Mouse (Mus musculus) spleen, postnatal 10 days (tissue): ENCODE results near the gene Ssb.
A peak's percentile ranks its signal among the peaks of the same experiment; 100 is the strongest.

Experiments used
- DNase-seq, 2 experiments: peaks; one replicate each; pipeline ENCODE4 v3.0.0; 2021 to 2022; ENCODE audit warnings: low spot score in 2 of 2

Ssb gene

DNA sequence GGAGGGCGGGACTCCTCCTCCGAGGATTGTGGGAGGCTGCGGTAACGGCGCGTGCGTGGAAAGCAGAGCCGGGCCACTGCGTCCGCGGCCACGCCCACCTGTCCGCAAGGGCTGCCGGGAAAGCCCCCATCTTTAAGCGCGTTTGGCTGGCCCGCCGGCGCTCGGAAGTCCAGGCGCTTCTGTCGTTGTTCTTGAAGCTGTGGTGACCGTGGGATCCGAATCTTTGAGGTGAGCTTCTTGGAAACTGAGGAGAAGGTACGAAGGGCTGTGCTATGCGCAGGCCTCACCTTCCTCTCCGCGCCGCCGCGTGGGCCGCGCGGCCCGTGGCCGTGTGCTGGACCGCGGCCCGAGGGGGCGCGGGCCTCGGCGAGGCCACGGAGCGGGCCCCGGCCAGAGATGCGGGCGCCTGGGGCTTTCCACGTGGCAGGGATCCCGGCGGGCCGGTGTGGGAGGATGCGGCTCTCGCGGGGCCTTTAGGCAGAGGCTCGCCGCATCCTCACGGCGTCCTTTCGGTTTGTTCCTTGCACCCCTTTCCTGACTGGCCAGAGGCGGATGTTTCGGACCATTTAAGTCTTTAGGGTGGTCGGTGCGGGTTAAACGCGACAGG is at the start of gene Ssb:
TSS of gene Ssb (plus strand) at position 78 of the 607 bp plus-strand sequence.
- DNase-seq = peak; percentile 90 to 98

DNA sequence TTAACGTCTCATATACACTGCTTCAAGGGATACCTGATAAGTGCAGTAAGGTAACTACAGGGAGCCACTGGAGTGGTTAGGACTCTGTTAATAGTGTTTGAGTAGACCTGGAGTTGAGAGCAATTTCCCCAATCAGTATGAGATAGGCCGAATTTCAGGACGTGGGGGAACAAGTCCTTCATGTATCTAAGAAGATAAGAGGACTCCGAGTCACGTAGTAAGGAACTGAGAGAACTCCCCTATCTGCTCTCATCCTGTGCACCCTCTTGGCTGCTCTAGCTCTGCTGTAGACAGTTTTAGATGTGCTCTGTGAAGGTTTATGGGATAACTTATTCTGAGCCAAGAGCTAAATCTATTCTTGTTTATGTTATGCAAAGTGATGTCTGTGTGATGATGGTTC is 44.8 kb upstream of the Ssb start:
- DNase-seq = no peak

DNA sequence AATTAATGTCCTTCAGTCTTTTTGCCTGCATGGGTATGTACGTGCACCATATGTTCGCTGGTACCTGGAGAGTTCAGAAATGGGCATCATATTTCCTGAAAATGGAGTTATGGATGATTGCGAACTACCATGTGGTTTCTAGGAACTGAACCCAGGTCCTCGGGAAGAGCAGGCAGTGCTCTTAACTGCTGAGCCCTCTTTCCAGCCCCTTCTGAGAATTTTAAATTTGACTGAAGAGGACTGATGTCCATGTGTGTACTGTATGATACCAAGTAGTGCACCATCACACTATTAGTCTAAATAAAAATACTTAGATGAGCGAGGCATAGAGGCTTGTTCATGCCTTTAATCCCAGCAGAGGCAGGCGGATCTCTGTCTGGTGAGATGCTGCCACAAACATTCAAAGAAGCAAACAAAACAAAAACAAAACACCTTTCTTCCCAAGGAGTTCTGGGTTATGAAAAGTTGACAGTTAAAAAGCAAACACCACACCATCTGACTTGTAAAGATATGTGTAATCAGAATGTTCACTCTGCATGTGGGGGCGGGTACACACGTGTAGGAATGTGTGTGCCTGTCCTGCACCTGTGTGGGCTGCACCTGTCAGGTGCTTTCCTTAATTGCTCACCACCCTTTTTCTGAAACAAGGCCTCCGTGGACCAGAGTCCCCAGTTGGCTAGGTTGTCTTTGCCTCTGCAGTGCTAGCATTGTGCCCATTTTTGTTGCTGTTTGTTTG is 42.8 kb upstream of the Ssb start:
- no peak for DNase-seq

DNA sequence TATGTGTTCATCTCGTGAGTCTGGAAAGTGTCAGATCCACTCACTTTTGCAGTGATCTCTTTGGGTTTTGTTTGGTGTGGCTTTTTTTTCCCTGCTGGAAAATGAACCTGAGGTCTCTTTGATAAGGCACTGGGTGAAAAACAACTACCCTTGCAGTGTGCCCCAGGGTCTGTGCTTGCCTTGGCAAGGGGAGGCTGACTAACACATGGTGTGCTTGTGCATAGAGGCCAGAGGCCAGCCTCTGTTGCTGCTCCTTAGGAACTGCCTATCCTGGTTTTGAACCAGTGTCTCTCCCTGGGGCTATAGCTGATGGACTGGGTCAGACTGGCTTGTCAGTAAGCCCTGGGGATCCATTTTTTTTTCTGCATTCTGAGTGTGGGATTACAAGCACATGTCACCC is 41.2 kb upstream of the Ssb start:
- no peak for DNase-seq

DNA sequence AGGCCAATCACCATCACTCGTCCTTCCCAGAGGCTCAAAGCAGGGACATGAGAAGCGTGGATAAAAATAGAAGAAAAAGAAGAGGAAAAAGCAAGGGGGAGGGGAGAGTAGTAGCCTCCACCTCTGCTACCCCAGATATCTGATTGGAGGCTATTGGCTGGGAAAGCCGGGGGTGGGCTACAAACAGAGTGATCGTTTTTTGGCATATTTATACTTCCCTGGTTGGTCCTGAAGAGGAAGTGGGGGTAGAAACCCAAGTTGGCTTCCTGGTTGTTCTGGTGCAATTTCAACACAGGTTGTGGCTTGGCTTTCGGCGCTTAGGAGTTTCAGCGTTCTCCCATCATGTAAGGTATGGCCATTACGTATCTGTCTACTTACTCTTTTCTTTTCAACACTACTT is 39.7 kb upstream of the Ssb start, which contains the start of gene Klhl23:
TSS of gene Klhl23 (plus strand) at position 234 of the 400 bp plus-strand sequence.
- peak in 1 of 2 experiments; percentile 41 for DNase-seq

DNA sequence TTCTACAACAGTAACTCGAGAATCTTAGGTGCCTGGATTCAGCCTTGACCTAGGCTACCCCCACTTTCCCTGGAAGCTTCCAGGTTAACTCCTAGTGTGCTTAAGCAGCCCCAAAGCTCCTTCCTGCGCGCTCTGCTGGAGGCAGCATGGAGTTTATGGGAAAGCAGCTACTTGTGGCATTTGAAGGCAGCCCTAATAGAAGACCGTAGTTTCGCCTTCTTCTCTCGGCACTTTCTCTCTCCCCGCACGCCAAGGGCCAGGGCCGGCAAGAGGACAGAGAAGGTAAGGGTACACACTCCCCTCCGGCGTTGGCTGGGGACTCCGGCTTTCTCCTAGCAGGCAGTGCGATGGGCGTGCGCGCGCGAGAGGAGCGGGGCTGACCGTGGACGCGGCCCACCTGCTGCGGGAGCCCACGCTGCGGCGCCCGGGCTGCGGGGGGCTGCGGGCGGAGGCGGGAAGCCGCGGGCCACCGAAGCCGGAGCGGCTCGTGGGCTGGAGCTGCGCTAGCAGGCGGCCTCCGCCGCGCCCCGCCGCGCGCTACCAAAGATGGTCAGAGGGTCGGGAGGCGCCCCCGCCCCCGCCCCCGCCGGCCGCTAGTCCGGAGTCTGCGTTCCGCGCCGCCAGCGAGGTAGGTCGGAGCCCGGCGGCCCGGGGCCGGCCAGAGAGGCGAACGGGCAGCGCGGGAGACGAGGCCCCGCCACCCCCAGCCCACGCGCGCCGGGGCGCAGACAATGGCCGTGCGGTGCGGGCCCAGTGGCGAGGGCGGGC is 38.8 kb upstream of the Ssb start:
- peak; percentile 64 to 66 for DNase-seq

DNA sequence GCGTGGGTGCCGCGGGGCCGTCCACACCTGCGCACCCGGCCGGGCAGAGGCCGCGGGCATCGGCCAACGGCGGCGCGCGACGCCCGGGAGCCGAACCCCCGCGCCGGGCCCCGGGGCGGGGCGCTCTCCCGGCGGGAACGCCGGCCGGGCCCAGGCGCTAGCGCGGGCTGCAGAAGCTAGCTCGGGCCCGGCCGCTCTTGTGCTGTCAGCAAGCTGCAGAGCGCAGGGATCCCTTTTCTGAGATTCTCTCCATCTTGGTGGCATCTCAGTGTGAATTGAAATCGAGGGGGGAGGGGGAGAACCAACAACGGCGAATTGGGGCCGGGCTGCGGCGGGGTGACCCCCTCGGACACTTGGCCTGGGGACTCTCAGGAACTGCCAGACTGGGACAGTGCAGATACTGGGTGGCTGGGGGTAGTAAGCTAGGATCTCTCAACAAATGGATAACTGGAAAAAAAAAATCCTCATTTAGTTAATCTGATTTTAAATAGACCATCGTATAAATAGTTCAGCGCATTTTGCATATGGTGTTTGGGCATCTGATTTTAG is 38.2 kb upstream of the Ssb start:
- peak; percentile 59 to 63 for DNase-seq

DNA sequence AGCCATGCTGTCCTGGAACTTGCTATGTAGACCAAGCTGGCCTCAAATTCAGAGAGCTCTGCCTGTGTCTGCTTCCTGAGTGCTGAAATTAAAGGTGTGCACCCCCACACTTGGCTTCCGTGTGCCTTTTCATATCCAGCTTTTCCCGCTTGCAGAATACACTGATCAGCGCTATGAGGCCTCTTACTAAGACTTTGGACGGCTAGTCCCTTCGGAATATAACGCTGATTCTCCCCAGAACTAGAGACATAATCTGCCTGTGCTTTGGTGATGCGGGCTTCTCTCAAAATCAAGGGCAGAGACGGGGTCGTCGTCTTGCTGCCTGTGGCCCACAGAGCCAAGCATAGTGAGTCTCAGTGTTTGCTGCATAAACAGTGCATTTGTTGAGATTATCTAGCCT is 35.5 kb upstream of the Ssb start:
- DNase-seq = no peak

DNA sequence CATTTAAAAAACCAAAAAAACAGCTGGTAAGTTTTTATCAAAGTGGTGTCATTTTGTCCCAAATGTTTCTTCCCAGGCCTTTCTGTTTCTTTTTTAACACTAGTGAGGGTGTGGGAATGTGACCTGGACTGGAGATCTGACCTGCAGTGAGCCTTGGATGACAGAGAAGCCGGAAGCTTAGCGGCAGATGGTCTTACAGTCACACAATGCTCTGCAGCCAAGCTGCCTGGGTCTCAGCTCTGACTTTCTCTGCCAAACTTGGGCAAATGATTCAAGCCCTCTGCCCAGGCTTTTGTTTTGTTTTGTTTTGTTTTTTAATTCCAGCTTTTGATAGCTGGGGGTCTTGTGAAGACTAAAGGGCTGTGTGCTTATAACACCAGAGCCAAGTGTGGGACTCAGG is 35.0 kb upstream of the Ssb start:
- no peak for DNase-seq

DNA sequence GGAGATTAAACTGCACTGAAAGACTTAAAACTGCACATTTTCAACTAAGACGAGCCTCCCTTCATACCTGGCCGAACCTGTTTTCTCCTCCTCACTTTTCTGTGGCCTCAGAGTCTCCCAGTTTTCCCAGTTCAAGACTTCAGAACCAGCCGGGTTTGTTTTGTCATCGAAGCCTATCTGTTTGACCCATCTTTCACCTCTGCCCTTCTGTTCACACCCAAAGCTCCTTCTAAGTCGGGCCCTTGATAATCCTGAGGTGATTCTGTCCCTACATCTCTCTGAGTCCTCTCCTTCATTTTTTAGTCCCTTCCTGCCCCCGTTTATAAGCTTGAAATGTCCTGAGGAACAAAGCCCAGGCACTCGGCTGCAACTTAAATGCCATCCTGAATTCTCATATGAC is 33.3 kb upstream of the Ssb start:
- DNase-seq = no peak

DNA sequence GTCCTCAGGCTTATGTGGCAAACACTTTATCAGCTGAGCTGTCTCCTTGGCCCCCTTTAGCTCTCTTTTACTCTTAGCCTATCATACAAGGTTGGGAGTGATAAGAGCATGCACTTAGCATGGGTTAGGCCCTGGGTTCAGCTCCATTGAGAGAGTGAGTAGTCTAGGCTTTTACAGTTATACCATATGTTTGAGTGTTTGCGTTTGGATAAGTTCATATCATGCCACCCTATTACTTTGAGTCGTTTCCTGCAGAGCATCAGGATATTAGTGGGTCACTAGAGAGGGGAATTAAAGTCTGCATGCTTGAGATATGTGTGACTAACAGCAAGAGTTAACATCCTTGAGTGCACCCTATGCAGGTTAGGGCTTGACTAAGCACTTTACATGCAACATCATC is 31.7 kb upstream of the Ssb start:
- DNase-seq = no peak

DNA sequence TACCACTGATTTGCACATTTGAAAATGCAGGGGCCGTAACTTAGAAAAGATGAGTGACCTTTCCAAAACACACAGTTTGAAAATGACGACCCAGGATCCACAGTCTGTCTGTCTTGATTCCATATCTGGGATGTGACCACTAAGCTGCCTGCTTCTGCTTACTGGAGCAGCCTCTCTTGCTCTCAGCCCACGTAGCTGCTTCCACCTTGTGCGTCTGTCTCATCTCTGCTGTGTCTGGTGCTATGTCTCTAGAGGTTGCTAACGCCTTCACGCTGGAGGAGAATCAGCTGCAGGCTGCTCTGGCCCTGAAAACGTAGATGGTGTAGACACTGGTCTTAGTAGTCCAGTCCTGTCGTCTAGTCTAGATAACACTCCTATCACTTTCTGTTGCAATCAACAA is 31.2 kb upstream of the Ssb start:
- no peak for DNase-seq

DNA sequence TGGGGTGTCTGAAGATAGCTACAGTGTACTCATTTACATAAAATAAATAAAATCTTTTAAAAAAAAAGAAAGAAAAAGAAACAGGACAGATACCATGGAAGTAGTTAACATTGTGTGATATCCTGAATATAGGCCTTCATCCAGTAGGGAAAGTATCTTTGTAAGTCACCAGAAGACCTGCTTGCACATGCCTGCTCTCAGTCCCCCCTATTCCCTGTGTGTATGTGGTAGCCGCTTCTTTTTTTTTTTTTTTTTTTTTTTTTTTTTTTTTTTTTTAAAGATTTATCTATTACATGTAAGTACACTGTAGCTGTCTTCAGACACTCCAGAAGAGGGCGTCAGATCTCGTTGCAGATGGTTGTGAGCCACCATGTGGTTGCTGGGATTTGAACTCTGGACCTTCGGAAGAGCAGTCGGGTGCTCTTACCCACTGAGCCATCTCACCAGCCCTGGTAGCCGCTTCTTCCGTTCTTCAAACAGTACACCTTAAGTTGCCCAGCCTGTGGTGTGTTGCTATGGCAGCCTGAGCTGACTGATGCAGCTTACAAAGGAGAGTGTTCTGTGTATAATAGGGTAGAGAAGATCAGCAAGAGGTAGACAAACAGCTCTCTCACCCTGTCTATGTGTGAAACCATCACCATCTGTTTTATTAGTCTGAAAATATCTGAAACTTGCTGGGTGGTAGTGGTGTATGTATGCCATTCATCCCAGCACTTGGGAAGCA is 24.0 kb upstream of the Ssb start:
- no peak for DNase-seq

DNA sequence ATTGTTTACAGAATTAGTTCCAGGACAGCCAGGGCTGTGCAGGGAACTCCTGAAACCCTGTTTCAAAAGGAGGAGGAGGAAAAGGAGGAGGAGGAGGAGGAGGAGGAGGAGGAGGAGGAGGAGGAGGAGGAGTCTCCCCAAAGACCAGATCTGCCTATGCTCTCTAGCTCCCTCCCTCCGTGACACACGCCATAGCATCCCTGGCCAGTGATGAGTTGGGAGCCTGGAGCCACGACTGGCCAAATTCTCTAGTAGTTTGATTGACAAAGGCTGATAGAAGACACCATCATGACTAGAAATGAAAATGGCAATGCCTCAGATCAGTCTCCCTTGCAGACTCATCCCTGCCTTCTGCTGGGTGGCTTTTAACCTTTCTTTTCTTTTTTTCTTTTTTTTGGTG is 23.4 kb upstream of the Ssb start:
- DNase-seq = no peak

DNA sequence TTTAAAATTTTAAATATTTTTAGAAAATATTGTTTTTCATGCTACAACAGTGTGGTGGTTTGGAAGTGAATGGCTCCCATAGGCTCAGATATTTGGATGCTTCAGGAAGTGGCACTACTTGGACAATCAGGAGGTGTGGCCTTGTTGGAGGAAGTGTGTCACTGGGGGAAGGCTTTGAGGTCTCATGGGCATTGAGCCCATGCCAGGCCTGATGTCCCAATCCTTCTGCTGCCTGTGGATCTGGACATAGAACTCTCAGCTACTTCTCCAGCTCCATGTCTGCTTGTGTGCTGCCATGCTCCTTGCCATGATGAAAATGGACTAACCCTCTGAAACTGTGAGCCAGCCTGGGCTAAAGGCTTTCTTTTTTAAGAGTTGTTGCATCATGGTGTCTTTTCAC is 22.7 kb upstream of the Ssb start:
- no peak for DNase-seq

DNA sequence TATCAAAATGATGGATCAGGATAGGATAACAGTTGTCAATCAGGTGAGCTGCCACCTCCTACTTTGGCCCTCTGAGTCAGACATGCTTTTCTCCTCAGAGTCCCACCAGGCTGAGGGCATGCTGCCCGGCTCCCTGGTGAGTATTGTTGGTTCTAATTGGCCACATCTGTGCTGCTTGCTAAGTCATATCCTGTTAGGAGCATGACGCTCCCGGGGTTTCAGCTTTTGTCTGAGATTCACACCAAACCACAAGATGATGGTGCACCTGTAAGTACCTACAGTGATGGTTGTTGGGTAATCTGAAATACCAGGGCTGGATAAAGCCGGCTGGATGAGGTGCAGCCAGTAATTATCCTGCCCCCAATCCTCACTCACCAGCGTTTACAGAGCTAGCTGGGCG is 21.1 kb upstream of the Ssb start:
- DNase-seq = no peak

DNA sequence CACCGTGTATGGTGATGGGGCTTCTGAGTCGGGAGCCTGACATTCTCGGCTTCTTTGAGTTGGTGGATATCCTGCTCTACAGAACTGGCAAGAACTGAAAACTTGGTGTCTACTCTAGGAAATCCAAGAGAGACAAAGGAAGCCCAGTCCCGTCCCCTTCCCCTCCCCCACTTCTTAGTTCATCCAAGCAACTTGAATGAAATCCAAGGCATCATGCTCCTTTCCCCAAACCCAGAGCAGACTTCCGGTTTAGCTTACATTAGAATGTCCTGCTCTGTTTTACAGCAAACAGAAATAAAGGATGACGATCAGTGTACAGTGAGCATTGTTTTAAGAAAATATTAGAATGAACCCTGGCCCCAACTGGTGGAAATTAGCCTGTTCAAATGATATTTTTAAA is 12.1 kb upstream of the Ssb start:
- no peak for DNase-seq

DNA sequence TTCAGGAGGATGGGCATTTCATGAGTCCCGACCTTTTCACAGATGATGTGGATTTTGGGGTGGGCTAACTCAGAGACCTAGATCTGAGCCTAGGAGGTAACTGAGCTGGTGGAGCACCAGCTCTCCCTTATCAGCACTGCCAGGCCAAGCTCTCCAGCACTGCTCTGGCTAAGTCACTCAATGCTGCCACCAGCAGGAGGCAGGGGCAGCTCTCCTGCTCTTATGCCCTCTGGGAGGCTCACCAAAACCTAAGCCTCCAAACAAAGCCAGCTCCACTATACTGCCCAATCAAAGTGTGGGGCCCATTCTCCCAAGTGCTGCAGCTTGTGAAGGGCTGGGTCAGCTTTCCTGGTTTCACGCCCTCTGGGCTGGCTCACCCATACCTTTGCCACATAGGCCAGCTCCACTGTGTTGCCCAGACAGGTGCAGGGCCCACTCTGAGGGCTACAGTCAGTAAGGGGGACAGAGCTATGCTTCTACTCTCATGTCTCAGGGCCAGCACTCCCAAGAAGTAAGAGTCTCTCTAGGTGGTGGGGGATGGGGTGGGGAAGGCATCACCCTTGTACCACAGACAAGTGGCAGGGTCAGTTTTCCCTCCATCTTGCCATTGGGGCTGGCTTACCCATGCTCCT is 9.8 kb upstream of the Ssb start:
- peak in 1 of 2 experiments; percentile 55 for DNase-seq

DNA sequence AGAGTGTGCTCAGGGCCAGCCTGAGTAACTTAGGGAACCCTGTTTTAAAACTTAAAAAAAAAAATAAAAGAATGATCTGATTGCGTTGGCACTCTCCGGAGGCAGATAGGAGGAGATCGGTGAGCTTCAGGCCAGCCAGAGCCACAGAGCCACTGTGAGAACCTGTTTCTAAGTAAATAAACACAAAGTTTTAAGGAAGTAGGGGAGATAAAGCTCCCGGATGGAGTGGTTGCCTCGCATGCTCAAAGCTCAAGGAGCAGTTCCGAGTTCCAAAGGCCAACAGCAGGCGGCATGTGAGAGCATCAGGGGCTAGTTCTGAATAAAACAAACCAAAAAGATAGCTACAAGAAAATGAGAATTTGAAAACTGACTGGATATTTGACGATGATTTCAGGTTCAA is 5.0 kb upstream of the Ssb start:
- no peak for DNase-seq

DNA sequence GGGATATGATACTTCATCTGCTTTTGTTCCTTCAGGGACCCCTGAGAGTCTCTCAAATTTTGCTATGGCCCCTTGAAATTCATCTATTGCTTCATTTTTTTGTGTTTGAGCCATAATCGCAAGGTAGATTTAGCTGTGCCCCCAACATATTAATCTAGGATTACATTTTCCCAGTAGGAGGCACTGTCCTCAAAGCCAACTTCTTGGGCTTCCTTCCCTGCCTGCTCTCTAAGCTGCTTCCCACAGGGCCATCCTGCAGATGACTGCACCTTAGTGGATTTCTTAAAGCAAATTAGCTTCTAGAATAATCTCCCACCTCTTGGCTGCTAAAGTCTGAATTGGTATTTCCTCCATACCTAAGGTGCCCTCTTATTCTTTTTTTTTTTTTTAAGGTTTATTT is 3.5 kb upstream of the Ssb start:
- no peak for DNase-seq

DNA sequence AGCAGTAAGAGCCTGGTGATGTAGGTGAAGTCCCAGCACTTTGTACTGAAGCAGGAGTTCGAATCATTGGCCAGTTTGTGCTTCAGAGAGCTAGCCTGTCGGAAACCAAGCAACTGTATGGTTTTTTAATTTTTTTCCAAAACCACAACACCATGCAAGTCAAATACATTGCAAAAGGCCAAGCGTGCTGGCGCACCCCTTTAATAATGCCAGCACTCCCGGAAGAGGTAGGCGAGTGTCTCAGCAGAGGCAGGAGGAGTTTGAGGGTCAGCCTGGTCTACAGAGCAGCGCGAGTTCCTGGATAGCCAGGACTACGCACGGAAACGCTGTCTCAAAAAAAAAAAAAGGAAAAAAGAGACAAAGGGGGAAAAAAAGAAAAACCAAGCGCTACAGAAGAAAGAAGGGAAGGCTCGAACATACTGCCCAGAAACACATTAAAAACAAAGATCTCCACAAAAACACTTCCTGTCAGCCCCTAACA is 350 bp upstream of the Ssb start:
- peak; percentile 48 to 53 for DNase-seq
